Mouse (Mus musculus) kidney, postnatal 36 days (tissue): ENCODE data around the gene Caln1.

Source experiments
- DNase-seq, 2 experiments: peaks; one replicate each; pipeline ENCODE4 v3.0.0; 2021 to 2022; ENCODE audit warnings: mixed read lengths in 2 of 2

Caln1 gene

GRCm38 (mm10) chr5:130820021-130820648 is 450.9 kb downstream of the Caln1 start:
- DNase-seq = no peak

- no peak for DNase-seq
These were observed 451.4 kb downstream of the Caln1 start for GRCm38 (mm10) chr5:130820661-130821060.

GRCm38 (mm10) chr5:130825797-130826196 is 456.5 kb downstream of the Caln1 start:
- no peak for DNase-seq

DNA sequence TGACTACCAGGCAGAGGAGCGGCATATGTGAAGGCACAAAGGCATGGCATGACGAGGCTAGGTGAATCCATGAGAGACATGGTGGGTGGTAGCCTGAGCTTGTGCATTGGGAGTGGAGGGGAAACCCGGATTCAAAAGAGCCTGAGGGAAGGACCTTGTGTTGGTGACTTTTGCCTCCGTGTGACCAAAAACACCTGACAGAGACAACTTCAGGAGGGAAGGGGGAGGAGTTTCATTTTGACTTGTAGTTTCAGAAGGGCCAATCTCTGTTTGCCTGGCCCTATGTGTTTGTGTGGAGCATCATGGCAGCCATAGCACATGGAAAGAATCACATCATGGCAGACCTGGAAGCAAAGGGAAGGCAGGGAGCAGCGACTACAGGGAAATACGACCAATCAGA is 479.3 kb downstream of the Caln1 start:
- no peak for DNase-seq

GRCm38 (mm10) chr5:130849610-130850009 is 480.4 kb downstream of the Caln1 start:
- no peak for DNase-seq

DNA sequence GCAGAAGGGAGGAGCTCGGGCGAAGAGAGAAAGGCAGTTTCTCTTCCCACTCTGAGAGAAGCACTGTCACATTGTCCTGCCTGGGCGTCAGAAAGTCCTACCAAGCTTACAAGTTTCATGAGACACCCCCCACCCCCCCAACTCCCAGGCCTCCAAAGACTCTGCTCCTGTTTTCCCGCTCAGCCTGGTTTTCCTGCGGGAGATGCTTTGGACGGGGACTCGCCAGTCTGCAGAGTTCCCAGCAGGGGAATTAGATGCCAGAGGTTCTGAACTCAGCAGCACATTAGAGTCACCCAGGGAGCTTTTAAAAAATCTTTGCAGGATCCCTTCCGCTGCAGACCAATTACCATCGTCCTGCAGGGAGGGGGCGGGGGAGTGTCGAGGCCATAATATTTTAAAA is 482.9 kb downstream of the Caln1 start:
- DNase-seq = no peak

DNA sequence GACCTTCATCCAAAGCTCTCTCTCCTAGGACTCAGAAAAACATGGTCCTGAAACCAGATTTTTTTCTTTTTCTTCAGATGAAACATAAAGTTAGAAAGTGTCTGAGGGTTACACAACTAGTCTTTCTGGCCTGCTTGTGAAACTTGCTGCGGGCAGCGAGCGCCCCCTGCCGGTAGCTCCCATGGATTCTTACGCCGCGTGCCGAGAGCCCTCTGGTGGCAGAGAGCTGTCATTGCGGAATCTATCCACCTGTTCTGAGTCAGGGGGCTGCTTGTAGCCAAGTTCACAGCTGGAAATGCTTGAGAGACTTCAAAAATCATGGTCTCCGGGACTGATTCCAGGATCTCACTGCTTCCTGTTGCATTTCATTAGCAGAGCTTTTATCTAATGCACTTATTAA is 484.1 kb downstream of the Caln1 start:
- DNase-seq = peak; percentile 75 to 95

DNA sequence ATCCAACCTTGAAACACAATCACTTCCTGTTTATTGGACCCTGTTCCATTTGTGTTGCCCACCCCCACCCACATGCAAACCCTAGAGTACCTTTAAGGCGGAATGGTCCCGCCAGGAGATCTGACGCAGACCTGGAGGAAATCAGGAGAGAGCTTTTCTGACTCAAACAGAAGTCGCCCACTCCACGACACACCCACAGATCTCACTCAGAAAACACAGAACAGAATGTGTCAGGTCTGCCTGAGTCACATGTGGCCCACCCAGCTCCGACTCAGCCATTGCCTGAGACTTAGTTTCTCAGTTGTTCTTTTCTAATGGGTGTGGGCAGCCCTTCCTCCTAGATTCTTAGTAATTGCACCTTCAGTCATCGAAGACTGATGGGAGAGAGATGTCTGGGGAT is 485.2 kb downstream of the Caln1 start:
- no peak for DNase-seq

- DNase-seq = peak; percentile 14 to 63
These were observed 488.9 kb downstream of the Caln1 start for GRCm38 (mm10) chr5:130858148-130858547.

DNA sequence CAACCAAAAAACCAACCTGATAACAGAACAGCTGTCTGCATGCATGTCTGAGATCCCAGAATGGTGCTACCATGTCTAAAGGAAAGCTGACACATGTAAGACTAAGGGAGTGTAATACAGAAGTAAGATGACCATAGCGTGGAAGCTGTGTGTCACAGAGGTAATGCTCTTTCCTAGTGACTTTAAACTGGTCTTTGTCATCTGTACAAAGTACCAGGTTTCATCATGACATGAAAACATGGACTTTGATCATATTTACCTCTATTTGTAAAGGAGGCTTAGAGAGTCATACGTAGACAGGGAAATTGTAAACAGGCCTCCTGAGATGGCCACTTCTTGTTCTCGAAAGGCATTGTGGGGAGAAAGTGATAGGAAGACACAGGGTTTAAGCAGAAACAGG is 489.5 kb downstream of the Caln1 start:
- DNase-seq = no peak

- peak in 1 of 2 experiments; percentile 26 for DNase-seq
These were observed 490.5 kb downstream of the Caln1 start for GRCm38 (mm10) chr5:130859736-130860135.

- peak; percentile 4 to 68 for DNase-seq
These were observed 493.0 kb downstream of the Caln1 start for GRCm38 (mm10) chr5:130862302-130862701.

- DNase-seq = peak in 1 of 2 experiments; percentile 50
These were observed 500.6 kb downstream of the Caln1 start for GRCm38 (mm10) chr5:130869869-130870268.

DNA sequence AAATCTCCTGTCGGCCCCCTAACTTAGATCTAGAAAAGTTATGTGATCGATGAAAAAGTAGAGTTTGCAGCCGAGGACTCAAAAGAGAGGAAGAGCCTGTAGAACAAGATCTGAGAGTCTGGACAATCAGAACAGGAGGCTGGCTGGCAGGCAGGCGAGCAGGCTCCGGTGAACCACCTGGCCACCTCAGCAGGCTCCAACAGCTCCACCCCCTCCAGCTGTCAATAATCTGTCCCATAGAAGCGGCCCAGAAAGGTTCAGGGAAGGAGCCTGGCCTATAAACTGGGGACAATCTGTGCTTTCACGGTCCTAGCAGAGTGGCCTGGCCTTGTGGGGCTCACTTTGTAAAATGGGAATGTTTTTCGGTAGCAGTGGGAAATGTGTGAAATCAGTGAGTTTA is 501.8 kb downstream of the Caln1 start:
- DNase-seq = no peak

- DNase-seq = no peak
These were observed 506.1 kb downstream of the Caln1 start for GRCm38 (mm10) chr5:130875391-130875790.

DNA sequence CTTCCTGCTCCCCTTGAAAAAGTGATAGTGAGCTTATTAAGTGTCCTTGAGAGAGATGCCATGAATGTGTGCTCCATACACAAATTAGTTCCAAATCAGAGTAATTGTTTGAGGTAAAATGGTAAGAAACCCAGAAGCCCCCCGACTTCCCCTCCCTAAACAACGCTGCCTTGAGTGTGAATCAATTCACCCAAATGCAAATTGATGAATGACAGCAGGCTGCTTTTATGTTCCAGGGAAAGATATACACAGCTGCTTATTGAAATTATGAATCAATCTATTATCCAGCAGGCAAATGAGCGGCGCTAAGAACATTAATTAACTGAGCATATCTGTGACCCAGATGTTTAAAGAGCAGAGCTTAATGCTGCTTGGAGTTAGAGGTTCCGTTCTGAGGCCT is 511.1 kb downstream of the Caln1 start:
- DNase-seq = no peak

DNA sequence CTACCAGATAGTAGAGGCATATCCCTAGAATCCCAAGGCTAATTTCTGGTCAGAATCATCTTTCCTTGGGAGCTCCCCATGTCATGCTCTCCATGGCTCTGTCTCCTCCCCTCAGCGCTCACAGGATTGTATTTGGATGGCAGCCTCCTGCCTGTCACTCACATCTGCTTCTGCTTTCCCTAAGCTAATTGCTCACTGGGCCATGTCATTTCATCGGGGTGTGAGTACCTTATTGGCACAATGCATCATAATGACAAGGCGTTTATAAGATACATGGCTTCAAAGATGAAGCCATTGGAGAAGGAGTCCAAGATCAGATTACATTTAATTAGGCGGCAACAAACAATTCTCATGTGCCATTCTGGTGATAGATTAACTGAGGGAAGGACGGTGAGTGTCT is 522.5 kb downstream of the Caln1 start:
- no peak for DNase-seq

- peak in 1 of 2 experiments; percentile 4 for DNase-seq
These were observed 526.7 kb downstream of the Caln1 start for GRCm38 (mm10) chr5:130895991-130896390.
